Mouse (Mus musculus) MEL (cell line): ENCODE results near the gene Aldh1a1. TPM values are rescaled to one million over a fixed set of nuclear protein-coding genes. Genes with fewer than 3 reads are reported as not detected.

Experiments used
- DNase-seq: peaks from one replicate; pipeline ENCODE4 v3.0.0; 2011; ENCODE audit warnings: low read depth, low spot score
- H3K27ac ChIP-seq: 2 replicates; pipeline ENCODE4 v1.5.1; 2012; ENCODE audit warnings: low read depth, mild to moderate bottlenecking, control low read depth, low read length, moderate library complexity; ENCODE audit not compliant: control insufficient read depth
- H3K27me3 ChIP-seq, 2 experiments: fragments of 150-350 bp in 1 of 2; sonication (generic) in 1 of 2; 2 replicates each; pipeline ENCODE4 v1.6.1; 2012; ENCODE audit warnings: low read length in 2 of 2, mild to moderate bottlenecking in 2 of 2, improper control_type of control experiment in 1 of 2, moderate library complexity in 1 of 2; ENCODE audit not compliant: insufficient read depth in 2 of 2, control insufficient read depth in 1 of 2
- H3K36me3 ChIP-seq, 2 experiments: 2 replicates each; pipeline ENCODE4 v1.6.1; 2012 to 2014; ENCODE audit warnings: low read length in 2 of 2, improper control_type of control experiment in 1 of 2, inconsistent platforms in 1 of 2, mild to moderate bottlenecking in 1 of 2; ENCODE audit not compliant: insufficient read depth in 2 of 2, control insufficient read depth in 1 of 2
- H3K4me1 ChIP-seq, 2 experiments: fragments of 150-350 bp in 1 of 2; sonication (generic) in 1 of 2; 2 replicates each; pipeline ENCODE4 v1.6.1; 2012; ENCODE audit warnings: low read length in 2 of 2, improper control_type of control experiment in 1 of 2, mild to moderate bottlenecking in 1 of 2; ENCODE audit not compliant: insufficient read depth in 2 of 2, control insufficient read depth in 1 of 2
- H3K4me3 ChIP-seq, 2 experiments: fragments of 150-350 bp in 1 of 2; sonication (generic) in 1 of 2; 2 replicates each; pipeline ENCODE4 v1.5.1; 2012; ENCODE audit warnings: low read depth in 2 of 2, low read length in 2 of 2, mild to moderate bottlenecking in 2 of 2, moderate library complexity in 2 of 2, control low read depth in 1 of 2, improper control_type of control experiment in 1 of 2; ENCODE audit not compliant: control insufficient read depth in 1 of 2, insufficient read depth in 1 of 2
- H3K79me2 ChIP-seq: 2 replicates; pipeline ENCODE4 v1.6.1; 2012; ENCODE audit warnings: mild to moderate bottlenecking, low read length, moderate library complexity; ENCODE audit not compliant: control insufficient read depth, poor library complexity, insufficient read depth
- H3K9ac ChIP-seq: 2 replicates; pipeline ENCODE4 v1.6.1; 2012; ENCODE audit warnings: low read depth, mild to moderate bottlenecking, control low read depth, low read length, moderate library complexity; ENCODE audit not compliant: control insufficient read depth, poor library complexity, severe bottlenecking
- H3K9me3 ChIP-seq: fragments of 150-350 bp; sonication (generic); replicated peaks from 2 replicates; pipeline ENCODE4 v1.6.1; 2012; ENCODE audit warnings: mild to moderate bottlenecking, low read length, improper control_type of control experiment, moderate library complexity; ENCODE audit not compliant: insufficient read depth
- BHLHE40 ChIP-seq: IDR thresholded peaks from 2 replicates; pipeline ENCODE4 v1.6.1; 2012; ENCODE audit warnings: low read depth, mild to moderate bottlenecking, inconsistent platforms, low read length, improper control_type of control experiment, borderline replicate concordance
- CTCF ChIP-seq, 3 experiments: IDR thresholded peaks in 2 of 3; conservative IDR thresholded peaks in 1 of 3; 2 replicates each; pipeline ENCODE4 v1.5.1; 2011 to 2012; ENCODE audit warnings: low read length in 3 of 3, low read depth in 2 of 3, mild to moderate bottlenecking in 2 of 3, improper control_type of control experiment in 1 of 3, inconsistent platforms in 1 of 3, mixed read lengths in 1 of 3, moderate library complexity in 1 of 3; ENCODE audit not compliant: control insufficient read depth in 1 of 3, insufficient read depth in 1 of 3, poor library complexity in 1 of 3, severe bottlenecking in 1 of 3
- ELF1 ChIP-seq: IDR thresholded peaks from 2 replicates; pipeline ENCODE4 v1.6.1; 2014; ENCODE audit warnings: low read depth, mild to moderate bottlenecking, inconsistent platforms, low read length, improper control_type of control experiment, moderate library complexity
- ETS1 ChIP-seq: IDR thresholded peaks from 2 replicates; pipeline ENCODE4 v1.6.1; 2012; ENCODE audit warnings: low read depth, mild to moderate bottlenecking, inconsistent platforms, low read length, improper control_type of control experiment, moderate library complexity
- HCFC1 ChIP-seq: IDR thresholded peaks from 2 replicates; pipeline ENCODE4 v1.6.1; 2012; ENCODE audit warnings: low read depth, mild to moderate bottlenecking, inconsistent platforms, low read length, improper control_type of control experiment, moderate library complexity
- JUND ChIP-seq: IDR thresholded peaks from 2 replicates; pipeline ENCODE4 v1.6.1; 2011; ENCODE audit warnings: low read depth, mild to moderate bottlenecking, improper control_type of control experiment, low read length
- NRF1 ChIP-seq: IDR thresholded peaks from 2 replicates; pipeline ENCODE4 v1.6.1; 2014; ENCODE audit warnings: low read depth, mild to moderate bottlenecking, inconsistent platforms, low read length, improper control_type of control experiment, moderate library complexity; ENCODE audit not compliant: poor library complexity, insufficient read depth, severe bottlenecking
- RAD21 ChIP-seq: IDR thresholded peaks from 2 replicates; pipeline ENCODE4 v1.6.1; 2011; ENCODE audit warnings: mild to moderate bottlenecking, low read depth, low read length, improper control_type of control experiment
- RCOR1 ChIP-seq: IDR thresholded peaks from 2 replicates; pipeline ENCODE4 v1.6.1; 2012; ENCODE audit warnings: low read depth, mild to moderate bottlenecking, inconsistent platforms, low read length, improper control_type of control experiment
- TAL1 ChIP-seq: IDR thresholded peaks from 2 replicates; pipeline ENCODE4 v1.6.1; 2012; ENCODE audit warnings: mild to moderate bottlenecking, inconsistent platforms, low read length, moderate library complexity, mixed read lengths
- TBP ChIP-seq: IDR thresholded peaks from 2 replicates; pipeline ENCODE4 v1.8.0; 2011; ENCODE audit warnings: low read depth, low read length, improper control_type of control experiment
- TCF12 ChIP-seq: IDR thresholded peaks from 2 replicates; pipeline ENCODE4 v1.6.1; 2014; ENCODE audit warnings: low read depth, mild to moderate bottlenecking, inconsistent platforms, low read length, improper control_type of control experiment, moderate library complexity
- USF2 ChIP-seq, 2 experiments: IDR thresholded peaks; 2 replicates each; pipeline ENCODE4 v1.6.1; 2011 to 2012; ENCODE audit warnings: improper control_type of control experiment in 2 of 2, low read length in 2 of 2, borderline replicate concordance in 1 of 2, inconsistent platforms in 1 of 2, low read depth in 1 of 2, mild to moderate bottlenecking in 1 of 2; ENCODE audit not compliant: insufficient read depth in 1 of 2
- ZKSCAN1 ChIP-seq: IDR thresholded peaks from 2 replicates; pipeline ENCODE4 v1.6.1; 2012; ENCODE audit warnings: low read depth, mild to moderate bottlenecking, inconsistent platforms, low read length, improper control_type of control experiment, moderate library complexity
- polyA plus RNA-seq, 2 experiments: library from polyadenylated mRNA; stranded (reverse) in 1 of 2; unstranded in 1 of 2; fragments of >175 nt in 1 of 2; fragments of >200 nt in 1 of 2; gene quantifications; 2 replicates each; pipeline versions ENCODE4 v1.2.1 to v1.2.4; 2012; ENCODE audit warnings: low replicate concordance in 2 of 2, low read depth in 1 of 2; ENCODE audit not compliant: insufficient read length in 2 of 2, insufficient read depth in 1 of 2, missing spikeins in 1 of 2
- total RNA-seq: library from RNA; depleted of rRNA; stranded (reverse); fragments of 300-350 nt; gene quantifications from 2 replicates; pipeline ENCODE4 v1.2.3, GENCODE M21; 2012

The Aldh1a1 gene
- total and polyA plus RNA-seq, 3 experiments, result 2.3 to 10.3 TPM; not detected in 1

DNA sequence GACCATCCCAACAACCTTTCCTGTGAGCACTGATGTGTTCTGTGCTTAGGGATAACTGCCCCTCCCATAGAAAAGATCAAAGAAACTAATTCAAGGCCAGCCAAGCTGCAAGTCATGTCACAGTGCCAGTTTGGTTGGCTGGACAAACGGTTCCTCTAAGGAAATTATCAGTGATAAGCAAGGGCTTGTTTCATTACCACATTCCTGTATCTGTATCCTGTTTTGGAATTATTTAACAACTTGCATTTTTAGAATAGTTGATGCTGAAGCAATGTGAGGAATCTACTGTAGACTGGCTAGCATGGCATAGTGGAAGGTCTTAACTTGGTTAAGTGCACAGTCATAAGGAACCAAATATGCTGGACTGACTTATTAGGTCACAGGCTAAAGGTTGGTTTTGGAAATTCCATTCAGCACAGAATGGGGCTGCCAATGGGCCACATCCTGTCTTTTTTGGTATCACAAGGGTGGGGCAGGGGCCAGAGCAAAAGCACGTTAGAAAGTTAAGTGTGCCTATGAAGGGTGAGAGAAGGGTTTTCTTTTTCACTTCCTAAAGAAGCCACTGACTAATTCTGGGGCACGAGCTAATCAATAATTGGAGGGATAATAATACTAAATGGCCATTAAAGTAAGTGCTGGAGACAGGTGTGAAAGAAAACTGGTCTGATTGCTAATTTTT, 121.9 kb downstream of the Aldh1a1 start:
- TF ChIP-seq BHLHE40 (no peak), RCOR1 (no peak), ELF1 (no peak), TAL1 (no peak)
- H3K27ac ChIP-seq, result no peak overlapping the region

DNA sequence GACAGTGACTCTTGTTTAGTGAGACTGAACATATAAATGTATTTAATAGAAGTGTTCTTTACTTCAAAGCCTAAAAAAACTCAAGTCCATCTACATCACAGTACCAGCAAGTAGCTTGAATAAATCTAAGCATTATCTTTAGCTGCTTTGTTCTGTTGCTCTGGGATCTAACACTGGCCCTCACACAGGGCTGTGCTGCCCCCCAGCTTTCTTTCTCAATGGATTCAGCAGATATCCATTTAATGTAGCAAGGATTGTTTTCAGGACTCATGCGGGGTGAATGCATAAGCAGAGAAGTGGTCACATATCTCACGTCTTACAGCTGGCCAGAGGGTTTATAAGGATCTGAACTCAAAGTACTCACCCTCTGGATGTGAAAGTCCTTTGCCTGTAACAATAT, 129.9 kb downstream of the Aldh1a1 start:
- TF ChIP-seq TCF12 (no peak), RAD21 (no peak), ZKSCAN1 (no peak), JUND (no peak), USF2 (IDR thresholded peaks at IDR 0.05; ENCODE audit: borderline replicate concordance in 1 of 2, insufficient read depth in 1 of 2, low read depth in 1 of 2, low read length in 2 of 2) (no peak), NRF1 (no peak), TBP (no peak), CTCF (IDR thresholded peaks at IDR 0.05 in 2 of 3, conservative IDR thresholded peaks at IDR 0.05 in 1 of 3; ENCODE audit: control insufficient read depth in 1 of 3, insufficient read depth in 1 of 3, low read depth in 2 of 3, low read length in 3 of 3, poor library complexity in 1 of 3, severe bottlenecking in 1 of 3) (no peak), RCOR1 (no peak), ETS1 (no peak), HCFC1 (no peak)
- Histone ChIP-seq H3K79me2 (no peaks in the 10 kb centered on the region), H3K9me3 (no peaks in the 10 kb centered on the region), H3K4me1 (no peaks in the 10 kb centered on the region), H3K9ac (no peak overlapping the region), H3K27me3 (no peaks in the 10 kb centered on the region), H3K27ac (no peak overlapping the region), H3K36me3 (0 out of 4 replicates have a peak, but pooled peaks cover 0 to 2% of the 10 kb centered on the region in 2 experiments), H3K4me3 (no peak overlapping the region)
- DNase-seq, result no peak

More for the DNA sequence above, 121.9 kb downstream of the Aldh1a1 start:
- no peaks in the 10 kb centered on the region for H3K79me2 ChIP-seq
- no peaks in the 10 kb centered on the region for H3K27me3 ChIP-seq
- no peak overlapping the region for H3K9ac ChIP-seq
- no peaks in the 10 kb centered on the region for H3K4me1 ChIP-seq
- no peak for DNase-seq
- H3K9me3 ChIP-seq, result no peaks in the 10 kb centered on the region
- H3K36me3 ChIP-seq, result no peaks in the 10 kb centered on the region
- no peak overlapping the region for H3K4me3 ChIP-seq

DNA sequence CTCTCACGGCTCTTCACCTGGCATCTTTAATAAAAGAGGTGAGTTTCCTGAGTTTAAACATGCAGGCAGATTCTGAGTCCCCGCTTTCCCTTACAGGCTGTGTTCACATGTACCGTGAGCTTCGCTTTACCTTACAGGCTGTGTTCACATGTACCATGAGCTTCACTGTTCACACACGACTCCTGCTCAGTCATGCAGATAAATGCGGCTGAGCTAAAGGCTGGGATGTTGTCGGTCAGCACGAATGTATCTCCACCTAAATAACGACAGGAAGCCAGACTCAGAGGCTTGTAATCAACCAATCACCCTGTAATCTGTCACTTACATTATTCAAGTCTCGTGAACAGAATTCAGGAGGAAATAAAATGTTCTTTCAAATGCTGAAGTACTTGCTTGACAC, 130.9 kb downstream of the Aldh1a1 start:
- no peak overlapping the region for H3K27ac ChIP-seq
- H3K4me3 ChIP-seq, result no peak overlapping the region
- no peak for DNase-seq
- H3K36me3 ChIP-seq, result 0 out of 4 replicates have a peak, but pooled peaks cover 0 to 2% of the 10 kb centered on the region in 2 experiments
- no peak for TF ChIP-seq NRF1
- H3K9ac ChIP-seq, result no peak overlapping the region
- H3K27me3 ChIP-seq, result no peaks in the 10 kb centered on the region
- H3K9me3 ChIP-seq, result no peaks in the 10 kb centered on the region
- H3K79me2 ChIP-seq, result no peaks in the 10 kb centered on the region
- no peaks in the 10 kb centered on the region for H3K4me1 ChIP-seq
